Mouse (Mus musculus) E14TG2a.4 (cell line): ENCODE results near the gene Prdx6.

Experiments used
- H3K27me3 ChIP-seq: 2 replicates; pipeline ENCODE4 v1.6.1; 2014; ENCODE audit warnings: low read length, control low read depth; ENCODE audit not compliant: insufficient read depth
- H3K36me3 ChIP-seq: 2 replicates; pipeline ENCODE4 v1.6.1; 2014; ENCODE audit warnings: low read length, control low read depth; ENCODE audit not compliant: insufficient read depth
- H3K4me1 ChIP-seq: replicated peaks from 2 replicates; pipeline ENCODE4 v1.6.1; 2014; ENCODE audit warnings: low read depth, low read length, control low read depth
- H3K4me3 ChIP-seq: replicated peaks from 2 replicates; pipeline ENCODE4 v1.5.1; 2014; ENCODE audit warnings: mild to moderate bottlenecking, low read length
- H3K9me3 ChIP-seq: 2 replicates; pipeline ENCODE4 v1.6.1; 2014; ENCODE audit warnings: low read length, control low read depth
- CTCF ChIP-seq: conservative IDR thresholded peaks from 2 replicates; pipeline ENCODE4 v1.5.1; 2014; ENCODE audit warnings: low read length
- NANOG ChIP-seq: IDR thresholded peaks from 2 replicates; pipeline ENCODE4 v1.6.1; 2014; ENCODE audit warnings: borderline replicate concordance, low read length, mixed read lengths
- POU5F1 ChIP-seq: IDR thresholded peaks from 2 replicates; pipeline ENCODE4 v1.6.1; 2014; ENCODE audit warnings: low read length, borderline replicate concordance

The Prdx6 gene

DNA sequence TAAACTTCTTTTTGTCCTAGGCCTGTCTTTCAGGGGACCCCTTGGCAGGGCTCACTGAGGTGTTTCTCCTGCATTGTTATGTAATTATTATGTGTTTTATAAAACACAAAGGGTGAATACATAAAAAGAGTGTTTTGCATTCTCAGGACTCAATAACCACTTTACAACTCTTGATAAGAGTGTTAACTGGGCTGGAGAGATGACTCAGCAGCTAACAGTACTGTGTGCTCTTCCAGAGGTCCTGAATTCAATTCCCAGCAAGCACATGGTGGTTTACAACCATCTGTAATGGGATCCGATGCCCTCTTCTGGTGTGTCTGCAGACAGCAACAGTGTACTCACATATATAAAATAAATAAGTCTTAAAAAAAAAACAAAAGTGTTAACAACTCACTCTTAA, 3.3 kb upstream of the Prdx6 start:
- H3K36me3 ChIP-seq, result peaks cover 2% of the 10 kb centered on the region
- peaks cover 83% of the 10 kb centered on the region for H3K4me1 ChIP-seq
- no peak for TF ChIP-seq NANOG
- TF ChIP-seq CTCF, result no peak
- no peak for TF ChIP-seq POU5F1

DNA sequence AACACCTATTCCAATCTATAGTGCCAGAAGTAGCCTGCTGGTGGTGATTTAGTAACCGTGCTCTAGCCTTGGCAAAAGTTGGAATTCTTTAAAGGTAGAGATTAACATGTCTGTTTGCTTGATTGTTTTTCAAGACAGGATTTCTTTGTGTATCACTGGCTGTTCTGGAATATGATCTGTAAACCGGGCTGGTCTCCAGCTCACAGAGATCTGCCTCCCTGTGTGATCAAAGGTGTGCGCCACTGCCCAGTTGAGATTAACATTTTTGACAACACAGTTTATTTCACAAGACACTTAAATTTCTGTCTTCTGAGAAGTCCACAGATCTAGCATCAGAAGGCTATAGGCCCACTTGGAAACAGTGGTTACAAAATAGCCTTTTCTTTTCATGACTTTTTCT, 1.9 kb upstream of the Prdx6 start:
- no peaks in the 10 kb centered on the region for H3K9me3 ChIP-seq
- TF ChIP-seq NANOG (no peak), POU5F1 (no peak), CTCF (no peak)
- H3K4me3 ChIP-seq, result no peak overlapping the region
- H3K27me3 ChIP-seq, result peaks cover 15% of the 10 kb centered on the region
- H3K4me1 ChIP-seq, result peaks cover 90% of the 10 kb centered on the region
- peaks cover 17% of the 10 kb centered on the region for H3K36me3 ChIP-seq

More for the DNA sequence above, 3.3 kb upstream of the Prdx6 start:
- no peak overlapping the region for H3K4me3 ChIP-seq
- H3K27me3 ChIP-seq, result peaks cover 15% of the 10 kb centered on the region
- no peaks in the 10 kb centered on the region for H3K9me3 ChIP-seq

DNA sequence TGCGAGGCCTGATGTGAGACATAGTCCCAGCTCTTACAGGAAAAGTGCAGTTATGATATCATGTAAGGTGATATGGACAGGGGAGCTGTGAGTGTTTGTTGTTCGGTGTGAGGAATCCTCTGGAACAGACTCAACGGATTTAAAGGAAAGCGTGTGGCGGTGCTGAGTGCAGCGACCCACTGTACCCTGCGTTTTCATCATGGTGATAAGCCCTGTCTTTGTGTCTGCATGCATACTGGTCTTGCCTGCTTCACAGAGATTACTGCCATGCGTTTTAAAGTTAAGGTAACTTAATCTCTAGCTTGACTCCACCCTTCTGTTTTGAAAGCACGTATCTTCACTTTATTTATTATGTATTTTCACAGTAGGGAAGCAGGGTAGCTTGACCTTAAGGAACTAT, 1.3 kb upstream of the Prdx6 start:
- Histone ChIP-seq H3K36me3 (peaks cover 20% of the 10 kb centered on the region), H3K27me3 (peaks cover 15% of the 10 kb centered on the region), H3K9me3 (no peaks in the 10 kb centered on the region), H3K4me1 (peaks cover 90% of the 10 kb centered on the region), H3K4me3 (no peak overlapping the region)
- TF ChIP-seq CTCF, result no peak
- TF ChIP-seq NANOG, result no peak
- TF ChIP-seq POU5F1, result no peak

DNA sequence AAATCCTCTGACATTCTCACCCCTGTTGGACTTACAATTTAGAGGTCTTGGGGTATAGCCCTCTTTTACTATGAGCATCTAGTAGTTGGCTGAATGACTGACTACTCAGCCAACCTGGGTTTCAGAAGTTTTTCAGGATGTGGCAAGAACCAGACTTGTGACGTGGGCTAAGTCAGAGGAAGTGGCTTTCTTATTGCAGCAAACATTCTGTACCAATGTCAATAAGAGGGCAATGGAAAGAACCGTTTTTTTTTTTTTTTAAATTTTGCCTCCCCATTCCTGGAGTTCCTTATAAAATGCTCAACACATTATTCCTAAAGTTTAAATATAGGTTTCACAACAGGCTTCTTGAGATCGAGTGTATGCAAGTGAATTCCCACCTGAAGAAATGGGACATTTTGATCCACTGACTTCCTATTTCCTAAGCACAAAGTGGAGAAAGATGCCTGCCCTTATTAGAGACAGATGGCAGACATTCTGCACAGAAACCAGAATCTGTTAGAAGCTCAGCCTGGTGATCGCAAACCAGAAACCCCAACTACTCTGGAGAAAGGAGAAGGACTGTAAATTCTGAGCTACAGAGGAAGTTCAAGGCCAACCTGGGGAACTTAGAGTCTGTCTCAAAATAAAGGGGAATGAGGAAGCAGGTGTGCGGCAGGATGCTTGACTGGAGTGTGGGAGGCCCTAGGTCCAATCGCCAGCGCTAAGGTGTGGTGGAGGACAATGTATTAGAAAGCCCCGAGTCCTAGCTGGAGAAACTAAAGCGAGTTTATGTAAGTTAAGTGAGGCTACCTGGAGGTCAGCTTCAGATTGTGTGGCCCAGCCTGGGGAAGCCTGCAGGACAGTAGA, 622 bp upstream of the Prdx6 start:
- TF ChIP-seq POU5F1 (no peak), NANOG (no peak), CTCF (no peak)
- Histone ChIP-seq H3K4me3 (peak overlapping the region; percentile 95), H3K27me3 (peaks cover 15% of the 10 kb centered on the region), H3K9me3 (no peaks in the 10 kb centered on the region), H3K36me3 (peaks cover 28% of the 10 kb centered on the region), H3K4me1 (peaks cover 90% of the 10 kb centered on the region)

DNA sequence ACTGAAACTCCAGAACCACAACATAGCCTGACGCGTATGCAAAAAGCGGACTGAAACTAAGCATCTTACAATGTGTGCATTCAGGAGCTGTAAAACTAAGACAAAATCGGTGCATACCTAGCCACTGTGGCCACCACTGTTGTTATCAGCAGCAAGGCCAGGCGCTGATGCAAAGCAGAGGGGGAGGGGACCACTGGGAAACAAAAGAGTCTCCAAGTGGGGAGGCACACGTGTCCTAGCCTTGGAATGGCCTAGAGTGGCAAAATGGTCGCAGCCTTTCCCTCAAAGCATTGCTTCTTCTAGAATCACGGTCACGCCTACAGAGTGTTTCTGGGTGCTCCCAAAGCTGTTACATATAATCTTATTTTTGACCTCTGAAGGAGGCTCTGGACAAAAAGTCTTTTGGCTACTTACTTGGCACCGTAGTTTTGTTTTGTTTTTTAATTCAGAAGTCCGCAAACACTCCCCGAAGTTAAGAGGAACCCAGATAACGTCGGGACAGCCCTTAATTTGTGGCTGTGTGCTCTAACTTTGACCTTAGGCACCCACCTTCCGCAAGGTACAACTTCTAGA, 902 bp downstream of the Prdx6 start:
- Histone ChIP-seq H3K36me3 (peaks cover 43% of the 10 kb centered on the region), H3K27me3 (peaks cover 15% of the 10 kb centered on the region), H3K9me3 (no peaks in the 10 kb centered on the region), H3K4me1 (peaks cover 91% of the 10 kb centered on the region), H3K4me3 (peak overlapping the region; percentile 95)
- no peak for TF ChIP-seq CTCF

DNA sequence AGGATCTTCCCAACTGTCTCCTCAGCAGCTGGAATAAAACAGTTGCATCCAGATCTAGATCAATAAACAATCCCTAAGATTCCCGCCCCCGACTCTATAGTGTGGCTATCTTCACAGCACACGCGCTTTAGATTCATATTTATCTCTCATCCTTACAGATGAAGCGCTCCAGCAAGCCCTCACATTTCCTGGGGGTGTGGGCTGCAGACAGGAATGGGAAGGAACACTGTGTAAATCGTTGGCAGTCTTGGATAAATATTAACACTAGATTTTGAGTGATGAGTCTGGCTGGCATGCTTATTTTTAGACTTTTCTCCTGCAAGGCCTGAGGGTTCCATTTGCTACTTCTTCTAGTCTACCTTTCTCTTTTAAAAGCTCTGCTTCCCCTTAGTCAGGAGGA, 1.6 kb downstream of the Prdx6 start:
- Histone ChIP-seq H3K4me3 (peak overlapping the region; percentile 95), H3K9me3 (no peaks in the 10 kb centered on the region), H3K27me3 (peaks cover 15% of the 10 kb centered on the region), H3K36me3 (peaks cover 50% of the 10 kb centered on the region), H3K4me1 (peaks cover 91% of the 10 kb centered on the region)
- TF ChIP-seq NANOG, result no peak
- TF ChIP-seq CTCF, result no peak
- TF ChIP-seq POU5F1, result no peak

DNA sequence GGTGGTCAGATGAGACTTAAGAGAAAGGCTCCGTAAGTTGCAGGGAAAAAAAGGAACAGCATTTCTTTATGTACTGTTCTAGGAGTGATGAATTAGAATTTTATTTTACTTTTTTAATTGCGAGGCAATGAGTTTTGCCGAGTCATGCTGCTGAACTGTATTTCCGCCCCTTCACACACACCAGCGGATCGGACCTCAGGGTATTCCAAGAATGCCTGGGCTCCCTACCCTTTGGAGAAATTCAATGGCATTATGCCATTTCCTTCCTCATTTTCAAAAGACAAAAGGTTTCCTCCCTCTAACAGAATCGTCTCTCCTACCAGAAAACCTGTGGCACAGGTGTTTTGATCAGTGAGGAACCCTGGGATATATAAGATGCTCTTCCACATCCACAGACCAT, 2.3 kb downstream of the Prdx6 start:
- Histone ChIP-seq H3K27me3 (peaks cover 15% of the 10 kb centered on the region), H3K4me3 (peak overlapping the region; percentile 95), H3K4me1 (peaks cover 89% of the 10 kb centered on the region), H3K9me3 (no peaks in the 10 kb centered on the region), H3K36me3 (peaks cover 57% of the 10 kb centered on the region)
- TF ChIP-seq POU5F1 (no peak), CTCF (no peak), NANOG (no peak)

DNA sequence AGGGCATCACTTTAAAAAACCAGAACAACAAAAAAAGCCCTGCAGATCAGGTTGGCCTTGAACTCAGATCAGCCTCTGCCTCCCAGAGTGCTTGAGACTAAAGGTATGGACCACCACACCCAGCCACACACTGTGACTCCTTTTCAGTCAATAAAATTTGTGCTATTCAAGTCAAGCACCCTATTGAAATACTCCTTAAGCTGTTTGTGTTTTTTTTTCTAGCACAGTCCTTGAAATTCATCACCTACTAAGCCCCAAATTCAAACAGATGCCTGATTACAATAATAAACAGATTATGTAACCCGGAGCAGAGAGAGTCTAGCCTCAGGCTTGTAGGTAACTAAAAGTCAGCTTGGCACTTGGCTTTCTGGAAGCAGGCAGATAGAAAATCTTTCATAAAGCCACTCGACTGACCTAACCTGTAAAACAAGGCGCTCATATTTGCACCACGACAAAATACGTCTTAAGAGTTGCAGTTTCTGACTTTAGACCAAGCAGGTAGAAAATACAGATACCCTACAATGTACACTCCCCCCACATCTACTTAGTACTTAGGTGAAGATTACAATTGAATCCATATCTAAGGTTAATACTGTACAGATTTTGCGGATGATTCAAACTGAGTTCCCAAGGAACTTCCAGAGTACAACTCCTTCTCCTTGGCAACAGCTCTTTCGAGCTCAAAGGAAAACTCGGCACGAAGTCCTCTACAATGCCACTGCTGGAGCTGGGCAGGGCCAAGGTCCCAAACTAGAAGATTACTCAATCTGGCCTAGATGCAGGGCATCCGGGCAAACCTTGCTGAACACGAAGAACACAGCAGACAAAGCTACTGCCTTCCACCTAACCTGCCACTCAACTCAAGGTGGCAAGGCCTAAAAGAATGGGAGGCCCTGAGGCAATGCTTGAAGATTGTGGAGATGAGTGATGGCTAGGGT, 3.1 kb downstream of the Prdx6 start:
- H3K4me3 ChIP-seq, result peak overlapping the region; percentile 95
- H3K9me3 ChIP-seq, result no peaks in the 10 kb centered on the region
- TF ChIP-seq POU5F1 (no peak), CTCF (no peak), NANOG (peak; percentile 93)
- H3K27me3 ChIP-seq, result peaks cover 11% of the 10 kb centered on the region
- H3K36me3 ChIP-seq, result peaks cover 65% of the 10 kb centered on the region
- H3K4me1 ChIP-seq, result peaks cover 82% of the 10 kb centered on the region
